Mouse (Mus musculus) embryo, embryonic 11 days (tissue): ENCODE measurements around the gene Ripply1.
"Not testable (repeated sequence)": the region's sequence is repeated elsewhere in the genome, so short reads cannot be mapped to it uniquely, and the experiment has no call there.

Source experiments
- DNase-seq: peaks from one replicate; pipeline ENCODE4 v3.0.0-alpha.2; 2015

Gene Ripply1

DNA sequence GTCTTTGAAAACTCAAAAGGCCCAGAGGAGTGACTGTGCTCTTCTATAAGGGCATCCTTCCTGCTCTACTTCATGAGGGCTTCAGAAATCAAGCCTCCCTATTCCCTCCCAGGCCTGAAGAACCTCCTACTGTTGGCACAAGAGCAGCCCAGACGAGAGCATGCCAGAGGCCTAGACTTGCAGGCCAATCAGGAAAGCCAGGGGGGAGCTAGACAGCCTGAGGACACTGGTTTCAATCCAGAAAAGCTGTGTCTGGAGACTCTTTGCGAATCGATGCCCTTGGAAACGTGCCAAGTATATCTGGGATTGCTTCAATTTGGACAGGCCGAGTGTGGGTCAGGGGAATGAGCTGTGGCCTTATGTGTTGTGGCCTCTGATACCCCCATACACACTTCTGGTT is 2.8 kb downstream of the Ripply1 start:
- DNase-seq, result no peak

DNA sequence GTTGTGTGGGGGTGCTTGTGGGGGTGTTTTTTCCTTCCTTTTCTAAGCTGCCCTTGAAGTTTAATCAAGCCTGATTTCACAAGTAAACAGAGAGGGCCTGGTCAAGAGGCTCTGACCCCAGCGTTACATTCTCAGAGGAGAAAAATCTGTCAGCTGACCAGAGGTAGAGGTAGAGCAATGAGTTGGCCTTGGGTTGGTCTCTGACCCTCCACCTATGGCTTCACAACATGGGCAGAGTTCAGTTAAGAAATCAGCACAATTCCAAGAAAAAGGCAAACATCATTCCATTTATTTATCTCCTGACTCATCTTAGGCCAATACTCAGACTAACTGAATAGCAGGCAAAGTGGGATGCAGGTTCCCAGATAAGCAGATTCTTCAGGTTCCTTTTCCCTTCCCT is 3.3 kb downstream of the Ripply1 start:
- DNase-seq, result no peak

DNA sequence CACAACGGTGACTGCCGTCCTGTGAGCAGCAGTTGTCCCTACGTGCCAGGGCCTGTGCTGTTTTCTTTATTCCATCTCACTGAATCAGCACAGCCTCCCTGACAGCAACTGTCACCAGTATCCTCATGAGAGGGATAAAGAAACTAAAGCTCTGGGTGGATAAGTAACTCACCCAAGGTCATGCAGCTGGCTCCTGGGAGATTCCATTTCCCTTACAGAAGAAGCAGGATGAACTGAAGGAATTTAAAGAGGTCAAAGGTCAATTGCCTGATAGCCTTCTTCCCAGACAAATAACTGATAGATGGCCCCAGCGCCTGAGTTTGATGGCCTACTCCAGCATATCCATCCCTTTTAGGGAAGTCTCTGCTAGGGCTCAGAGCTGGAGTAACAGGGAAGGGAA is 4.8 kb downstream of the Ripply1 start:
- peak; percentile 9 for DNase-seq

DNA sequence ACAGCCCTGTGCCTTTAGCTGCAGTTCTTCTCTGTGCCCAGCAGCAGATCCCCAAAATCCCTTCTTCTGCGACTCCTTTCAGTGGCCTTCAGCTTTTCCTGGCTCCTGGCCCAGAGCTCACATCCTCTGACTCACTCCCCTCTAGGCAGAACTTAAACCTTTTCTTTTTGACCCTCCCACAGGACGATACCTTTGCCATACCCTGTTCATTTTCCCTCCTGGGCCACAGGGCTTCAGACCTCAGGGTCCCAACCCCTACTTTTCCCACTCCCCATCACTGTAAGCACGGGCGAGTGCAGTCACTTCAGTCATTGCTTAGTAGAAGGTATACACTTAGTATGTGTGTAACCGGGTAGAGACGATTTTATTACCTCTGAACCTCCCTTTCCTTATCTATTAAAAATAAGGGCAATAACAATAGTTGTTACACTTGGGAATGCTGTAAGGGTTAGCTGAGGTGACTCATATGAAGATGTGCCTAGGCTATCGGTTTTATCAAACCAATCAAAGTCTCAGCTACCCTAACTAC is 7.0 kb downstream of the Ripply1 start:
- DNase-seq, result no peak

DNA sequence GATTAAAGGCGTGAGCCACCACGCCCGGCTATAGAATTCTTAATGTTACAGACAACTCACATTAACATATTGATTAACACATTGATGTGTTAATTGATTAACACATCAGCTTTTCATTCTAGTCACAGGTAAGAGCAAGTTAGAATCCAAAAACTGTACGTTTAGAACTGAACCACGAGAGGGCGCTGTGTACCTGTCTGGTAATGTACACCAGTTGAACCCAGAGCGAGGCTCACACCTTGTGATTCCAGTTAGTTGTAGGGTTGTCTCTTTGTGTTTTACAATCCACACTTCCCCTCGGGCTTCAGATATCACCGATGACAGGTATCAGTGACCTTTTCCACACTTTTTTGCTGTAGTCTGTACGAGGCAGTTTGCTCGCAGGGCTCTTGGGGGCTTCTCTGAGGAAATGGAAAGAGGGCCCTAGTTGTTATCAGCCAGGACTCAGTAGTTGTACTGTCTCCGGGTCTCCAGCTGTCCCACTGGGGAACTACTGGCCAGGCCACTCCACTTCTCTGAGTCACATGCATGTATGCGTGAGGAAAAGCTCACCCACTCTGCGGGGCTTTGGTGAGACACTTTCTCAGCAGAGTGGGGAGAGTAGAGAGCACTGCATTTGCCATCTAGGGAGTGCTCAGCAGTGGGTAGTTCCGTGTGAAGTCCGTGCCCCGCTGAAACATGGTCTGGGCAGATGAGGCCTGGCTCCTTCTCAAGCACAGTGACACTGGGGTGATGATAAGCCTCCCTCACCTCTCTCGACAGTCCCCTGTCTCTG is 7.7 kb downstream of the Ripply1 start:
- DNase-seq, result peak; percentile 74

DNA sequence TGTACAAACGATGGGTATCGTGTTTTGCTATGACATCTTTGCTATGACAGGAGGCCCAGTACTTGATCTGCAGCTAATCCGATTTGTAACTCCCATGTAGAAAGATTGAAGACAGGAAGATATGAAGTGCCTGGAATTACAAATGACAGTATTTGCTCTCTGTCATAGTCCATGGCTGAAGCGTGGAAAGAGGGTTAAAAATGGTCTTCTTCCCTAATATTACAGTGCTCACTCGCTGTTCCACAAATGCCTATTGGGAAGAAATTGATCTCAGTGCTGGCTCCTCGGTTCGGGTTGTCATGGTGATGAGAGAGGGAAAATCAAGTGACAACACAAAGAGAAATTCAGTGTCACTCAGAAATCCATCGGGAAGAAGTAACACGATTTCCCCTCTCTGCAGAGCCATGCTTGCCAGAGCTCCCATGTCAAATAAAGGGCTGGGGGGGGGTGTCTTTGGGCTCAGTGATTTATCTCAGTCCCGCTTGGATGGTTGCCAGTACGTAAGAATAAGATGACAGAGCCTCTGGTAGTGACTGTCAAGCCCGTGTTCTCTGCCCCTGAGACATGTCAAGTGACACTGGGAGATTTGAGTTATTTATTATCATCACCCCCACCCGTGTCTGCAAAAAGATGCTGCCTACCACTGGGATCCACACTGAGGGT is 12.0 kb downstream of the Ripply1 start:
- no peak for DNase-seq

DNA sequence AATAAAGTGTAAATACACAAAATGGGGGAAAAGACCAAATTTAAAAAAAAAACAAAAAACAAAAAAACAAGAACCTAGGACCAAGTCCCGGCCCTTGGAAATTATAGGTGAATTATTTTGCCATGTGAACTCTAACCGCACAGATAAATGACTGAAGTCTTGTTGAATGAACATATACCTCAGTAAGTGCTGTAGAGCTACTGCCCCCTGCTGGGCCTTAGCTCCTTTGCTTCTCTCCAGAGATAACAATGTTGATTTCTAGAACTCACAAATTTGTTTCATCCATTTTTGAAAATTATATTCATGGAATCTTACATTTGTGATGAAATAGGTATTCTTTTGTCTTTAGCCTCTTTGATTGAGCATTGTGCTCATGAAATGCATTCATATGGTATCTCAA is 19.6 kb downstream of the Ripply1 start:
- peak; percentile 35 for DNase-seq

DNA sequence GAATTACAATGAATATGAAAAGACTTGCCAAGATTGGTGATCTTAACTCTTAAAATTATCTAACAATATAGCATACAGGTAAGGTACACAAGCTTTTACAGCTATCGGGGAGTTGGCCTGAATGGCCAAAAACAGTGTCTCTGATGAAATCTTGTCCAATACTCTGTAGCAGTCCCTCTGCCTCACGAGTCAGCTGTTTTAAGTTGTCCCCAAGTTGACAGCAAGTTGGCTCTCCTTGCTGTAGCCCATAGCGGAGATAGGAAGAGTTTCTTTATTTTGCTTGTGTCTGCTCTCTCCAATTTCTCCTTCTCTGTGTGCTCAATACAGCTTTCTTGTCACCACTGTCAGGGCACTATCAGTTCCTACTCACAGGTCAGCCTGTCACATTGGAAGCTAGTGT is 23.5 kb downstream of the Ripply1 start:
- not testable (repeated sequence) for DNase-seq

DNA sequence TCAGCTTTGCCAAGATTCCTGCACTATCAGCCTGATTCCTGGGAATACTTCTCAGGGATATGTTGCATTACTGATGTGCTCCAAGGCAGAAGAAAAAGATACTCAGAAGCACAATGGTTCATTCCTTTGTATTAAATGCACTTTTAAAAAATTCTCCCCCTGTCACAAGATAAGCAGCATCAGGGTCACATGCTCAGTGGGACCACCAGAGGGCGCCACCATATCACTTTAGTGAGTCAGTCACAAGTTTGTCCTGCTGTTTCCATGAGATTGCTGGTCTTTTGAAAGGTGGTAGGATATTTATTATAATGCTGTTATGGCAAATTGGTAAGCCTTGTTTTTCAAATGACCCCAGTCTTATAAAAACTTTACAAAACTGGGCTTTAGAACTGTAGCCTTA is 30.3 kb downstream of the Ripply1 start:
- DNase-seq, result peak; percentile 52

DNA sequence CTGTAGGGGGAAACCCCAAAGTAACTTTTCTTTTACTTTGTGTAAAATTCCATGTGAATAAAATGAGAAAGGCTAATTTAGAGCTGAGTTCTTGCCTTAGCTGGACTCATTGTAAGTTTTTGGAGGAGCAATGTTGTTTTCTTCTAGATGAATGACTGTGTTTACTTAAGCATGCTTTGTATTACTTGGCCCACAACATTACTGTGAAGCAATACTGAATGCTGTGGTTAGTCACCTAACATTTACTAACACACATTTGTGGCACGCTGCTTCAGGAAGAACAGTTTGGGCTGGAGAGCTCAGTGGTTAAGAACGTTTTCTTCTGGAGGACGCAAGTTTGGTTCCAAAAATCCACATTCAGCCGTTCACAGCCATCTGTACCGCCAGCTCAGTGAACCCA is 45.1 kb downstream of the Ripply1 start:
- no peak for DNase-seq

DNA sequence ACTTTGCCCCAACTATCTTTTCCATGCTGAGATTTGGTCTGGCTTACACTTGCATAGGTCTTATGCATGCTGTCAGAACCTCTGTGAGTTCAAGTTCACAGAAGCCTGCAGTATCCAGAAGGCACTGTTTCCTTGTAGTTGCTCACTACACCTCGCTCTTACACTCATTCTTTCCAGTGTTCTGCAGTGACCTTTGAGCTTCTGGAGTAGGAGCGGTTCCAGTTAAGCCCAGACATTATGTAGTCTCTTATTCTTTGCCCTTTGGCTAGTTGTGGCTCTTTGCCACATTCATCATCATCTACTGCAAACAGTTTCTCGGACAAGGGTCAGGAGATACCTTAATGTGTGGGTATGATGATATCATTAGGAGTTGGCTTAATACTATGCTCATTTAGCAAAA is 51.6 kb downstream of the Ripply1 start:
- DNase-seq, result no peak
